7 mouse cellular contexts compared by ENCODE assay signal in genomic region chr9:66980458-66980857, GRCm38 (mm10). TPM values are rescaled to one million over a fixed set of nuclear protein-coding genes. Genes with fewer than 3 reads are reported as not detected.
DNase-seq lines count a peak whose midpoint lies in the region; TF ChIP-seq lines count a peak whose summit lies in the region.

No protein-coding gene starts in this region.

- no peaks in the 10 kb centered on the region for H3K27me3 ChIP-seq in small intestine, adult 2 months (ENCODE audit: control insufficient read depth, insufficient read depth, low read length)

- DNase-seq in B cell, adult 2 months: peak; percentile 84 to 86
- DNase-seq in CD8-positive naive resting alpha-beta T cell, adult 2 months (ENCODE audit: low read depth in 2 of 2, low spot score in 2 of 2): peak; percentile 66 to 76
- DNase-seq in c-Kit-positive CD71-negative TER-119-negative erythroid progenitor cells, embryonic 14.5 days (ENCODE audit: low read depth): peak; percentile 79
- peak; percentile 69 for DNase-seq in forelimb bud, embryonic 11.5 days (ENCODE audit: low read depth, low spot score)
- peak; percentile 88 to 90 for DNase-seq in kidney, postnatal 4 days
- DNase-seq in lung, adult 2 months: peak; percentile 76

- no peaks in the 10 kb centered on the region for H3K36me3 ChIP-seq in small intestine, adult 2 months (ENCODE audit: control insufficient read depth, insufficient read depth, low read length)

- 8% methylated on average over 5 of the region's 5 CpGs for WGBS in lung, adult 2 months
- 4% methylated on average over 5 of the region's 5 CpGs for WGBS in small intestine, adult 2 months

- peaks cover 2% of the 10 kb centered on the region; the same call in 1 of the 2 replicates for H3K4me1 ChIP-seq in lung, adult 2 months (ENCODE audit: control insufficient read depth, insufficient read depth, low read length)
- H3K4me1 ChIP-seq in small intestine, adult 2 months (ENCODE audit: control insufficient read depth, insufficient read depth, insufficient read length, low read length): peaks cover 5% of the 10 kb centered on the region; the same call in 1 of the 2 replicates

- no peak overlapping the region for H3K4me3 ChIP-seq in lung, adult 2 months (replicated peaks; ENCODE audit: extremely low read depth, low read depth, low read length)
- H3K4me3 ChIP-seq in small intestine, adult 2 months (ENCODE audit: low read depth, low read length): no peak overlapping the region

- H3K27ac ChIP-seq in small intestine, adult 2 months (ENCODE audit: insufficient read depth, low read depth, low read length): no peak overlapping the region

- peak; percentile 71 for TF ChIP-seq CTCF in lung, adult 2 months (IDR thresholded peaks at IDR 0.05; ENCODE audit: insufficient read depth, low read length)
- TF ChIP-seq CTCF in small intestine, adult 2 months (IDR thresholded peaks at IDR 0.05; ENCODE audit: extremely low read depth, insufficient read length, insufficient replicate concordance, low read depth, low read length): peak; percentile 72; the same call in 1 of the 2 replicates

- TF ChIP-seq POLR2A in lung, adult 2 months (IDR thresholded peaks at IDR 0.05; ENCODE audit: borderline replicate concordance, extremely low read depth, low read depth, low read length): no peak
- no peak for TF ChIP-seq POLR2A in small intestine, adult 2 months (IDR thresholded peaks at IDR 0.05; ENCODE audit: low read depth, low read length)

RNA-seq across cellular contexts. Expression of gene Lactb, which starts 5.2 kb away (rescaled TPM):
- polyA plus RNA-seq in lung, adult 2 months (2012; rRNA removed): 7.4 and 10.9 TPM in 2 replicates
- polyA plus RNA-seq in small intestine, adult 2 months (2012; rRNA removed): 16.3 and 26.8 TPM in 2 replicates

RNA-seq across cellular contexts. Expression of gene Rps27l, which starts 34.6 kb away (rescaled TPM):
- 31.1 and 36.3 TPM in 2 replicates for polyA plus RNA-seq in lung, adult 2 months (2012; rRNA removed)
- 9.6 and 10.2 TPM in 2 replicates for polyA plus RNA-seq in small intestine, adult 2 months (2012; rRNA removed)
